Mouse (Mus musculus): Measurements from ENCODE around the gene Gm10273.

- TF ChIP-seq CTCF (IDR thresholded peaks at IDR 0.05; ENCODE audit: borderline replicate concordance, insufficient read depth, low read depth, low read length) (no peak), POLR2A (IDR thresholded peaks at IDR 0.05; ENCODE audit: borderline replicate concordance, insufficient read depth, low read length) (no peak)
Measured at GRCm38 (mm10) chr10:59440177-59440576, 44.7 kb downstream of the Gm10273 start.
